Mouse (Mus musculus): Measurements from ENCODE around the gene Mmd2.

Mmd2 gene

GRCm38 (mm10) chr5:142608259-142608988, at the start of gene Mmd2:
Gene Mmd2, minus strand, starts transcription at chr5:142608800.
- DNase-seq, result no peak

- no peak for DNase-seq
Observed at GRCm38 (mm10) chr5:142652266-142652665, 43.7 kb upstream of the Mmd2 start.

- no peak for DNase-seq
Observed at GRCm38 (mm10) chr5:142650794-142651497, 42.3 kb upstream of the Mmd2 start.

DNA sequence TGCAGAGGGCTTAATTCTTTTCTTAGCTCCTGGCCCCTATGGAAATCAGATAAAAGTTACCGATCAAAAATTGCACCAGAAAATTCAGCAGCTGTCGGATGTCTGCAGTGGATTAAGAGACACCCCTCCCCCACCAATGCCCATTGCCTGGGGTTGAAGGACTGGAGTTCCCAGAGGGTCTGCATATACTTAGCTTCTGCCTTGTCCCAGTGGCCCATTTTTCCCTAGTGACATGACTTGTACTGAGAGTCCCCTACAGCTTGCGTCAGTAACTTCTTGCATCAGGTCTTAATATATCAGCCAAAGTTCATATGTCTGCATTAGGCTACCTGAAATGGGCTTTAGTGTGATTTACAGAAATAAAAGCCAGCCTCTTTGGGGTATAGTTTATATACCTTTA, 41.8 kb upstream of the Mmd2 start:
- no peak for DNase-seq

DNA sequence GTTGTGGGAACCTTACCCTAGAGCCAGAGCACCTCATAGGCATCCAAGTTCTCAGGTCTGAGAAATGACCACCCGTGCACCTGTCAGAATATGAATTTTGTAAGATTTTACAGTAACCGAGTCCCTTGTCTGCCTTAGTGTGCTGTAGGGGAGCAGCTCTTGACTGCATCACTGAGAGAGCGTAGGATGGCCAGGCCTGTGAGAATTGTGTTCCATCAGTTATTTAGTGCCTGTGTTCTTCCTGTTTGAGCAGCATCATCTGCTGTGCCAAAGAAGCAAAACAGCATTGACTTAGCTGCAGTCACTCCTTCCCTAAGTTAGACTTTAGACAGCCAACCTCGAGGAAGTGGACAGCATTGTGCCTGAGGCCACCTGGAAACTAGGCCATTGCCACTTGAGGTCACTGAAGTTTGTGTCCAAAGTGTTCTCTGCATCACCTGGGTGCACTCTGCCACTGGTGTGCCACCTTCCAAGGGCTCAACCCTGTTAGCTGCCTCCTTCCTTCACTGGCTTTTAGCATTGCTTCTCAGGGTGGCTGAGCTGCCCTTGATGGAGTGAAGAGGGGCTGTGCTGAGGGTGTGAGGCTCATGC, 41.0 kb upstream of the Mmd2 start:
- DNase-seq, result no peak

- no peak for DNase-seq
Observed at GRCm38 (mm10) chr5:142648162-142648561, 39.6 kb upstream of the Mmd2 start.

- no peak for DNase-seq
Observed at GRCm38 (mm10) chr5:142641331-142642051, 32.9 kb upstream of the Mmd2 start.

DNA sequence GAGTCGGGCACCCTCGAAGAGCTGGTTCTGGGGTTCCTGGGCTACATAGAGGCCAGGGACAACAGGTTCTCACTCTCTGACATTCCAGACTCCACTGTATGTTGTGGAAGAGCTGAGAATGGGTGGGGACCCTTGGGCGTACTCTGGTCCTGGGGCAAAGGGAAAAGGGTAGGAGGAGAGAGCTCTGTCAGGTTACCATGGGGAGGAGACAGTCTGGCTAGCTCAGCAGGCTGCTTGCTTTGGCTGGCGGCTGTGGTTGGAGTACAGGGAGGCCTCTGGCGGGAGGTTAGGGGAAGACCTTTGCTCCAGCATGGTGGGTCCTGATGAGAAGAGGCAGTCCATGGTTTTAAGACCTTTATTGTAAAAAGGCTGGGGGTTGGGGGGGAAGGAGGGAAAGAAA, 31.5 kb upstream of the Mmd2 start:
- DNase-seq, result no peak

- DNase-seq, result no peak
Observed at GRCm38 (mm10) chr5:142637823-142638222, 29.2 kb upstream of the Mmd2 start.

DNA sequence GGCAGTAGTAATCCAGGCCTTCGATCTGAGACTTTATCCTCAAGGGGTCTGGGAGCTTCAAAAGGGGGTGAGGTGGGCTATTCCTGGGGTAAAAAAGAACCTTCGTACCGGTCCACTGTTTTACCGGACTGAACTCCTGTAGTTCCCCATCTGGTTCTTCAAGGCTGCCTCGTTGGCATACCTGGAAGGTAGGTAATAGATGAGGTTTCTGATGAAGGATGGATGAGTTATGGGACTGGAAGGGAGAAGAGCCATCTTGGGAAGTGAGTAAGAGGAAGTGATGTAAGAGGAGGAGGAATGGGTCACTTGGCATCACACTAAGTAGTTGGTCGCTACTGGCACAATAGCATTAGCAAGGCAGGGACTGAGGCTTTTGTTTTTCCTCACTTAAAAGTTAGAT, 21.6 kb upstream of the Mmd2 start:
- peak; percentile 4 for DNase-seq

GRCm38 (mm10) chr5:142629663-142630025, 21.0 kb upstream of the Mmd2 start:
- DNase-seq, result no peak

DNA sequence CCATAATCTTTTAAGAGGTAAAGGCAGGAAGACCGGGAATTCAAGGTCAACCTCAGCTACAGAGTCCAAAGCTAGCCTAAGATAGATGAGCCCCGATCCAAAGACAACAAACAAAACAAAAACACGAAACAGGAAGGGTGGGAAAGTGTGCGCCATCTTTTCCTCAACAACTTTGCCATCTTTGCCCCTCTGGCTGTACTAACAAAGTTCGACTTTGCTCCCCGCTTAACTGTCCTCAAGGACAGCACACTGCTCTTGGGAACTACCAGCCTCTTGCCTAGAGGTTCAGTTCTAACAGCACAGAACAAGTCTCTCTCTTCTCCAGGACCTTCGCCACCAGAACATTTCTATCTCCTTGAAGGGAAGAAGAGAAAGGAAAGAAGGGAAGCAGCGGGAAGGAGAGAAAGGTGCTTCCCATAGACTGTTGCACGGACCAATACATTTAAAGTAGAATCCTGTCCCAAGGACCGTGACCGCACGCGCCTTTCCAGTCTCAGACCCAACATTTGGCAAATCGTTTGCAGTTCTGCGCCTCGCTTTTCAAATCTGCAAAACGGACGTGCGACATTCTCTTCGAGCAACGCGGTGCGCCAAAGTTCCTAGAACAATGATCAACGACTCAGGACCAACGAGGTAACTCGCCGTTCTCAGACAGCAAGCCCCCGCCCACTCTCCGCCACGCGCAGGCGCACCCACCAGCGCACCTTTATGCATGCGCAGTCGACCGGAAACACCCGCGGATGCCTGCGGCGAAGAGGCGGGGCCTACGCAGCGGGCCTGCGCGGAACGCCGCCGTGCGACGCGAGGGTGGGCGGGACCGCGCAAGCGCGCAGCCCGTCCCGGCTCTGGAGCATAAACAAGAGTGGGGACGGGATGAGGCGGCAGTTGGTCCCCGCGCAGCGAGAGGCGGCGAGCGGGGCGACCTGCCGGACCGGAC, 20.4 kb upstream of the Mmd2 start:
- DNase-seq, result peak; percentile 99

GRCm38 (mm10) chr5:142627398-142627797, 18.8 kb upstream of the Mmd2 start, which contains the start of gene Wipi2:
Gene Wipi2, plus strand, starts transcription at chr5:142627698.
- DNase-seq, result no peak

- DNase-seq, result no peak
Observed at GRCm38 (mm10) chr5:142623080-142623479, 14.5 kb upstream of the Mmd2 start.

- DNase-seq, result no peak
Observed at GRCm38 (mm10) chr5:142622134-142622533, 13.5 kb upstream of the Mmd2 start.

DNA sequence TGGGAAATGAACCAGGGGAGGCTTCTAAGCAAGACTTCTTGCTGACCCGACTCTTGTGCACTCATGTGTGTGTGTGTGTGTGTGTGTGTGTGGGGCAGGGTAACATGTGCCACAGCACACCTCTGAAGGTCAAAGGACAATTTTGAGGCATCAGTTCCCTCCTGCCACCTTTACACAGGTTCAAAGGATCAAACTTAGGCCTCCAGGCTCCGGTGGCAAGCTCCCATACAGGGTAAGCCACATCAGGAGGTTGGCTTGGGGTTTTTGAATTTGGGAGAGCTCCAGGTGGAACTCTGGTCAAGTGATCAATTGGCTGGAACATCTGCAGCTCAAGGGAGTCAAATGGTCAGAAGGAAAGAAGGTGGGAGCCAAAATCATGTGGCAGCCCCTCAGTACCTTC, 12.8 kb upstream of the Mmd2 start:
- no peak for DNase-seq

GRCm38 (mm10) chr5:142619866-142620265, 11.3 kb upstream of the Mmd2 start:
- DNase-seq, result peak; percentile 46

- DNase-seq, result no peak
Observed at GRCm38 (mm10) chr5:142616326-142616725, 7.7 kb upstream of the Mmd2 start.

DNA sequence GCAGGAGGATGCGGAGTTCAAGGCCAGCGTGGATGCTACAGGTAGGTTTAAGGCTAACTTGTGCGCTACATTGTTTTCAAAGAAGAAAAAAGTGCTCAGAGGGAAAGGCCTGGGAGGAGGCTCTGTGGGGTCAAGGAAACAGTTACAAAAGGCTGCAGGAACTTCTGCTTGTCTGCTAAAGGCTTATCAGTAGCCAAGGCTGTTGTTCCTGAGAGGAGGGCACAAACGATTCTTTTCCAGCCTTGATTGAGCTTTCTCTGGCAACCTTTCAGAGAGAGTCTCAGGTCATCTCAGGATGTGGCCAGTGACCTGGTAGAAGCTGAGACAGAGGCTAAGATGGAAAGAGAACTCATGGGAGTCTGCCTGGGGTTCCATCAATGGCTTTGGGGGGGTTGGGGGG, 7.0 kb upstream of the Mmd2 start:
- no peak for DNase-seq

DNA sequence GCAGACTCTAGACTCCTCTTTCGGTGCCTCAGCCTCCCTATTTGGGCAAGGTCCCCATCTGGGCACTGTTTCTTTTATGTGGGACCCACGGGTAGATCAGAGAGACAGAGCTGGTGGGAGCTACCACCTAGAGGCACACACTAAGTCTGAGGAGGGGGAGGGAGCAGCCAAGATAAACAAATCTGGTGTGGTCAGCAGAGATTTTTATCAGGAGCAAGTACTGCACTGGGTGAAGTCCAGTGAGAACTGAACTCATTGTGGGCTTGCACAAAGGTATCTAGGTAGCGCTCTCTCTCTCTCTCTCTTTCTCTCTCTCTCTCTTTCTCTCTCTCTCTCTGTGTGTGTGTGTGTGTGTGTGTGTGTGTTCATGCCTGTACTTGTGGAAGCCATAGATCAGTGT, 5.9 kb upstream of the Mmd2 start:
- no peak for DNase-seq

DNA sequence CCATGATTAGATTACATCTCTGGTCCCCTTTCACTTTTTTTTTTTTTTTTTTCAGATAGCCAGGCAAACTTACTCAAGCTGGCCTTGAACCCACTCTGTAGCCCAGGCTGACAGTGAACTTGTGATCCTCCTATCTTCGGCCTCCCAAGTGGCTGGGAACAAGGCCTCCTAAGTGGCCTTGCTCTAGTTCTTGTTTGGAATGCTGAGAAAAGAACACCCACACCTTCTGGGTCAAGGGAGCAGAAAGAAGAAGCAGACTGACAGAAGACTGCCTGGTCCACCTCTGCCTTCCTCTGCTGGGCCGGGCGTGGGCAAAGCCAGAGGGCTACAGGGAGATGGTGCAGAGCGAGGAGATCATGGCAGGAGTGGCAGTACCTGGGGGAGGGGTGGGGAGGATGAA, 1.8 kb upstream of the Mmd2 start:
- DNase-seq, result no peak

DNA sequence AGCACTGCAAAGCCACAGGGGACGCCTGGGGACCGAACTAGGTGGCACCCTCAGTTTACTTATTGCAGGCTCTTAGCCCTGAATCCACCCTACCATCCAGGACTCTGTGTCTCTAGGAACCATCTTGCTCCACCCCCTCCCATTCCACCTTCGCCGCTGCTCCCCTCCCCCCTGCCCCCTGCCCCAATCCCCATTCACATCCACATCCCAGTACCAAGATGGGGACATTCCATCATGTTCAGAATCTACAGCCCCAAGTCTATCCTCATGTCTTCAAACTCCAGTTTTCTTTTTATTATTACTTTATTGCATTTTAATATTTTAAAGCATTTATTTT, 357 bp upstream of the Mmd2 start:
- no peak for DNase-seq

GRCm38 (mm10) chr5:142605288-142605687, 3.3 kb downstream of the Mmd2 start:
- DNase-seq, result no peak
